Mouse (Mus musculus): Measurements from ENCODE around the gene Tex22. TPM values are rescaled to one million over a fixed set of nuclear protein-coding genes. Genes with fewer than 3 reads are reported as not detected.
A peak's percentile ranks its signal among the peaks of the same experiment; 100 is the strongest.

Tex22 gene
- polyA plus RNA-seq, 1 experiment from 2014 or later: not detected

DNA sequence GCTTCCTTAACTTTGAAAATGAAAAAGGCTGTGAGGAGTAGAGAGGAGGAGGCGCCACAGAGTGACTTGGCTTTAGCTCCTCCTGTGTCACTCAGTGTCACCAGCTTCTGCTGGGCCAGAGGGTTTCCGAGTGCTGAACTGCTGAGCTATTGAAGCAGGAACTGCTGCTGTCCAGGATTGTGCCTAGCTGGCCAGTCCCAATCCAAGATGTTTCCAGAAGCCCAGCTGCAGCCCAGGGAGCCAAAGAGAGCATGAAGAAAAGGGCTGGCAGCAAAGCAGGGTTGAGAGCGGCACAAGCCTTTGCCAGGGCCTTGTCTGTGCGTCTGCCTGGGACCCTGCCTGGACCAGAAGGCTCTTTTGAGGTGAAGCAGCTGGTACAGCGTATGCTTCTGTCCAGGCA, 26.2 kb upstream of the Tex22 start:
- no peak for DNase-seq (ENCODE audit: low spot score)
- Histone ChIP-seq H3K4me1 (ENCODE audit: control insufficient read depth, insufficient read depth, low read length) (no peaks in the 10 kb centered on the region), H3K27ac (ENCODE audit: low read depth, low read length) (no peak overlapping the region), H3K36me3 (ENCODE audit: control insufficient read depth, insufficient read depth, low read length) (peaks cover 4% of the 10 kb centered on the region), H3K4me2 (ENCODE audit: low read depth) (no peak overlapping the region), H3K4me3 (ENCODE audit: low read depth, low read length) (no peak overlapping the region), H3K27me3 (ENCODE audit: control insufficient read depth, insufficient read depth, low read length) (no peaks in the 10 kb centered on the region), H3K9ac (ENCODE audit: low read length) (no peak overlapping the region), H3K9me3 (ENCODE audit: control insufficient read depth, low read length) (no peaks in the 10 kb centered on the region)
- no peak for ATAC-seq (ENCODE audit: insufficient read depth, low FRiP score, low TSS enrichment)
- 89% methylated on average over 5 of the region's 5 CpGs for WGBS

DNA sequence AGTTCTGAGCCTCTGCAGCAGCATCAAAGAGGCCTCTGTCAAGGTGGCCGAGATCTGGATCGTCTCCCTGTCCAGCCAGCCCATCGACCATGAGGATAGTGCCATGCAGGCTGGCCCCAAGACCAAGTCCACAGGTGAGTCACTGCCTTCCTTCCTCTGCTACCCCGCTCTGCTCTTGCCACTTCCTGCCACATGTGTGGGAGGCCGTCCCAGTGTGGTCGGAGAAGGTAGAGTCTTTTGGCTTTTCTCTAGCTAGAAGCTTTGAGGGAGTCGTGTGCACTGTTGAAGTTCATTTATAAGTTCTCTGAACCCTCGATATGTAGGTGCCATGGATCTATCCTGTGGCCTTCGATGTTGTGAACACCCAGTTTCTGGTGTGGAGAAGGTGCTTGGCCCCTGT, 24.5 kb upstream of the Tex22 start:
- H3K36me3 ChIP-seq (ENCODE audit: control insufficient read depth, insufficient read depth, low read length): peaks cover 7% of the 10 kb centered on the region
- no peaks in the 10 kb centered on the region for H3K9me3 ChIP-seq (ENCODE audit: control insufficient read depth, low read length)
- no peak for DNase-seq (ENCODE audit: low spot score)
- H3K27me3 ChIP-seq (ENCODE audit: control insufficient read depth, insufficient read depth, low read length): no peaks in the 10 kb centered on the region
- no peaks in the 10 kb centered on the region for H3K4me1 ChIP-seq (ENCODE audit: control insufficient read depth, insufficient read depth, low read length)
- no peak overlapping the region for H3K4me3 ChIP-seq (ENCODE audit: low read depth, low read length)
- no peak overlapping the region for H3K9ac ChIP-seq (ENCODE audit: low read length)
- H3K4me2 ChIP-seq (ENCODE audit: low read depth): no peak overlapping the region
- ATAC-seq (ENCODE audit: insufficient read depth, low FRiP score, low TSS enrichment): no peak
- H3K27ac ChIP-seq (ENCODE audit: low read depth, low read length): no peak overlapping the region
- 93% methylated on average over 9 of the region's 9 CpGs for WGBS

DNA sequence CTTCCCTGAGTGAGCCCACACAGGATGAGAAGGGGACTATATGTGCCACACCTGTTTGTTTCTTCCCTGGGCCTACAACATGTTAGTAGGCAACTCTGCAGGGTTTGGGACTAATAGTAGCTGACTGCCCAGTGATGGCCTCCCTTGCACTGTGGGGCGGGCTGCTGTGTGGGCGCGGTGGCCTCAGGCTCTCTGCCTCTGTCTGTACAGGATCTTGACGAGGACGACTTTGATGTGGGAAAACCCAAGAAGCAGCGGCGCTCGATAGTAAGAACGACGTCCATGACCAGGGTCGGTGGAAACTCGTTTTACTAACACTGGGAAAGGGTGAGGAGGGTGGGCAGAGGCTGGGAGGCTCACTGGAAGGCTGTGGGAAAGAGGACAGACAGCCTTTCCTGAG, 23.6 kb upstream of the Tex22 start:
- no peaks in the 10 kb centered on the region for H3K9me3 ChIP-seq (ENCODE audit: control insufficient read depth, low read length)
- H3K9ac ChIP-seq (ENCODE audit: low read length): no peak overlapping the region
- H3K4me1 ChIP-seq (ENCODE audit: control insufficient read depth, insufficient read depth, low read length): no peaks in the 10 kb centered on the region
- ATAC-seq (ENCODE audit: insufficient read depth, low FRiP score, low TSS enrichment) (no peak), DNase-seq (ENCODE audit: low spot score) (no peak)
- H3K27me3 ChIP-seq (ENCODE audit: control insufficient read depth, insufficient read depth, low read length): no peaks in the 10 kb centered on the region
- no peak overlapping the region for H3K27ac ChIP-seq (ENCODE audit: low read depth, low read length)
- H3K36me3 ChIP-seq (ENCODE audit: control insufficient read depth, insufficient read depth, low read length): peaks cover 7% of the 10 kb centered on the region
- no peak overlapping the region for H3K4me3 ChIP-seq (ENCODE audit: low read depth, low read length)
- 95% methylated on average over 12 of the region's 12 CpGs for WGBS
- H3K4me2 ChIP-seq (ENCODE audit: low read depth): no peak overlapping the region

DNA sequence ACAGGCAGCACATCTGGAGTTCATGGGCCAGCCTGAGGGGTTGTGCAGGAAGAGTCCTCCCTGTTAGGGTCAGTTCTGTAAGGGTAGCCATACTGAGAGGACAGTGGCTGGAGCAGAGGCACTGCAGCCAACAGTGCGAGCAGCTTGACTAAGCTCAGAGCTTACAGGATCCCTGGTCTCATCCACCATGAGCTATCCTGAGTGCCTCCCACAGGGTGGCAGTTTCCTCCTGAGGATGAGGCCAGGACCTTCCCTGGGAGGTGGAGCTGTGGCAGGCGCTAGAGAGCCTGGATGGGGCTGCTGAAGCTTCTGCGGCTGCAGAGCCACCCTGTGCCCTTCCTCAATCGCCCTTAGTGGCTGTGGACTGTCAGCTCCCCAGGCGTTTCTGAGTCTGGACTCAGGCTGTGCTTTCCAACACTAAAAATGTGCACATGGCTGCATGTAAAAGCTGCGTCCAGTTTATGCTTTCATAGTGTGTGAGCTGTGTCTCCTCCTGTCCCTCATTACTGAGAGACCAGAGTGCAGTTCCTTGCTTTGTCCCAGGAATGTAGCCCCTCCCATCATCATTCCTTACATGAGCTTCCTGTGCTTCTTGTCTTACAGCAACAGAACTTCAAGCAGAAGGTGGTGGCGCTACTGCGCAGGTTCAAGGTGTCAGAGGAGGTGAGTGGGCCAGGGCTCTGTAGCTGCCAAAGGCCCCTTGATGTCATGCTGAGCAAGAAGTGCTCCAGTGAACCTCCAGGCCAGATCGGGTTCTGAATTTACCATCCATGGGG, 22.5 kb upstream of the Tex22 start:
- H3K36me3 ChIP-seq (ENCODE audit: control insufficient read depth, insufficient read depth, low read length): peaks cover 7% of the 10 kb centered on the region

DNA sequence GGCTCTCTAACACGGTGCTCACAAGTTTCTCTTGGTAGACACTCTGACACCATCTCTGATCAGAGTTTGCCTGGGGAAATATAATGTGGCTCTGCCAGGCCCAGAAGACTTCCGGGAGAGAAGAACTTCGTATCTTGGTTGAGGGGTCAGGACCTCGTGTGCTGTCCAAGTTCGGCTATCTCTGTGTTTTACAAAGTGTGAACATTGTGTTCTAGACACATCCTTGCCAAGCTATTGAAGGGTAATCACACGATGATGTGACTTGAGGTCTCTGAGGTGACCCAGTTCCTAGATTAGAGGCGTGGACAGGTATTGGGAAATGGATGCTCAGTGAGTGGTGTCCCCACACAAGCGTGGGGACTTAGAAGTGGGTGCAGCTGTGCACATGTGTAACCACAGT, 18.2 kb upstream of the Tex22 start:
- Histone ChIP-seq H3K9me3 (ENCODE audit: control insufficient read depth, low read length) (no peaks in the 10 kb centered on the region), H3K27me3 (ENCODE audit: control insufficient read depth, insufficient read depth, low read length) (no peaks in the 10 kb centered on the region), H3K9ac (ENCODE audit: low read length) (no peak overlapping the region), H3K4me1 (ENCODE audit: control insufficient read depth, insufficient read depth, low read length) (no peaks in the 10 kb centered on the region), H3K36me3 (ENCODE audit: control insufficient read depth, insufficient read depth, low read length) (peaks cover 15% of the 10 kb centered on the region), H3K4me3 (ENCODE audit: low read depth, low read length) (no peak overlapping the region), H3K4me2 (ENCODE audit: low read depth) (no peak overlapping the region), H3K27ac (ENCODE audit: low read depth, low read length) (no peak overlapping the region)
- WGBS: 92% methylated on average over 8 of the region's 8 CpGs
- ATAC-seq (ENCODE audit: insufficient read depth, low FRiP score, low TSS enrichment) (no peak), DNase-seq (ENCODE audit: low spot score) (no peak)

More for the DNA sequence above, 22.5 kb upstream of the Tex22 start:
- Histone ChIP-seq H3K9me3 (ENCODE audit: control insufficient read depth, low read length) (no peaks in the 10 kb centered on the region), H3K4me3 (ENCODE audit: low read depth, low read length) (no peak overlapping the region), H3K27me3 (ENCODE audit: control insufficient read depth, insufficient read depth, low read length) (no peaks in the 10 kb centered on the region), H3K4me1 (ENCODE audit: control insufficient read depth, insufficient read depth, low read length) (no peaks in the 10 kb centered on the region), H3K27ac (ENCODE audit: low read depth, low read length) (no peak overlapping the region), H3K9ac (ENCODE audit: low read length) (peak overlapping the region; percentile 26; the same call in 1 of the 2 replicates), H3K4me2 (ENCODE audit: low read depth) (no peak overlapping the region)
- WGBS: 62% methylated on average over 9 of the region's 9 CpGs
- ATAC-seq (ENCODE audit: insufficient read depth, low FRiP score, low TSS enrichment): no peak
- no peak for DNase-seq (ENCODE audit: low spot score)

DNA sequence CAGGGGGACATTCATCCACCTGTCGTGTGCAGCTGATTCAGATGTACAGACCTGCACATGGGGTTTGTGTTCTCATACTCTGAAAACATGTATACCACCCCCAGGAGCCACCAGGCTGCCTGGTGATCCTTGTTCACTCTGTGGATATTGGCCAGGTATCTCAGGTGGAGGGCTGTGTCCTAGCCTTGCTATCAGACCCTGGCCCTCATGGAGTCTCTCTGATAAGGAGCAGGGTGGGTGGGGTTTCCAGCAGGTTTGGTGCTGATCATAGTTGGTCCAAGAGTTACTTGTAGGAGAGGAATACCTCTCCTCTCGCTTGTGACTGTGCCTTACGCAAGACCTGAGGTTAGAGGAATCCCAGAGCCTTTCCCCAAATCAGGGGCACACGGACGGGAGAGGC, 14.1 kb upstream of the Tex22 start:
- Histone ChIP-seq H3K9me3 (ENCODE audit: control insufficient read depth, low read length) (no peaks in the 10 kb centered on the region), H3K27ac (ENCODE audit: low read depth, low read length) (no peak overlapping the region), H3K4me2 (ENCODE audit: low read depth) (no peak overlapping the region), H3K9ac (ENCODE audit: low read length) (no peak overlapping the region), H3K4me3 (ENCODE audit: low read depth, low read length) (no peak overlapping the region), H3K4me1 (ENCODE audit: control insufficient read depth, insufficient read depth, low read length) (no peaks in the 10 kb centered on the region), H3K27me3 (ENCODE audit: control insufficient read depth, insufficient read depth, low read length) (no peaks in the 10 kb centered on the region), H3K36me3 (ENCODE audit: control insufficient read depth, insufficient read depth, low read length) (peaks cover 11% of the 10 kb centered on the region)
- WGBS: 90% methylated on average over 5 of the region's 5 CpGs
- no peak for ATAC-seq (ENCODE audit: insufficient read depth, low FRiP score, low TSS enrichment)
- no peak for DNase-seq (ENCODE audit: low spot score)

DNA sequence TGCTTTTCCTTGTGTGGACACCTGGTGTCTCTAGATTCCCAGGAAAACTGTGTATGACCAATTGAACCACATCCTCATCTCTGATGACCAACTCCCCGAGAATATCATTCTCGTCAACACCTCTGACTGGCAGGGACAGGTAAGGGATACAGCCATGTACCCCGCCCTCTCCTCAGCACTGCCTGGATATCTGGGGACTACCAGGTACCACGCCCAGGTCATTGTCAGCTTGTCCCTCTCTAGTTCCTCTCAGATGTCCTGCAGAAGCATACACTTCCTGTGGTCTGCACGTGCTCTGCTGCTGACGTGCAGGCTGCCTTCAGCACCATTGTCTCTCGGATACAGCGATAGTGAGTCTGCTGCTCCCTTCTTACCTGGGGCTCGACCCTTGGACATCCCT, 12.7 kb upstream of the Tex22 start:
- Histone ChIP-seq H3K9me3 (ENCODE audit: control insufficient read depth, low read length) (no peaks in the 10 kb centered on the region), H3K27ac (ENCODE audit: low read depth, low read length) (no peak overlapping the region), H3K4me2 (ENCODE audit: low read depth) (no peak overlapping the region), H3K36me3 (ENCODE audit: control insufficient read depth, insufficient read depth, low read length) (peaks cover 11% of the 10 kb centered on the region), H3K27me3 (ENCODE audit: control insufficient read depth, insufficient read depth, low read length) (no peaks in the 10 kb centered on the region), H3K4me3 (ENCODE audit: low read depth, low read length) (no peak overlapping the region), H3K4me1 (ENCODE audit: control insufficient read depth, insufficient read depth, low read length) (no peaks in the 10 kb centered on the region), H3K9ac (ENCODE audit: low read length) (no peak overlapping the region)
- 88% methylated on average over 9 of the region's 9 CpGs for WGBS
- no peak for DNase-seq (ENCODE audit: low spot score)
- ATAC-seq (ENCODE audit: insufficient read depth, low FRiP score, low TSS enrichment): no peak

DNA sequence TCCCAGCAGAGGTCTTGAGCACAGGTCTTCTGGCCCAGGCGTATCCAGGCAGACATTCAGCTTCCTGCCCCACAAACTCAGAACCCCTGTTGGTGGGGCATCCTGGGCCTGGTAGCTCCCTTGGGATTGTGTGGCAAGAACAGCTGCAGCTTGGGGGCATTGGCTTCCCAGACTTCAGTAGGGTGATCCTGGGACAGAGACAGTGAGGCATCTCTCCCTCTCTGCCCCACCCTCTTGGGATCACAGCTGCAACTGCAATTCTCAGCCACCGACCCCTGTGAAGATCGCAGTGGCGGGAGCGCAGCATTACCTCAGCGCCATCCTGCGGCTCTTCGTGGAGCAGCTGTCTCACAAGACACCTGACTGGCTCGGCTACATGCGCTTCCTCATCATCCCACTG, 12.1 kb upstream of the Tex22 start:
- ATAC-seq (ENCODE audit: insufficient read depth, low FRiP score, low TSS enrichment) (no peak), DNase-seq (ENCODE audit: low spot score) (no peak)
- WGBS: 82% methylated on average over 10 of the region's 10 CpGs
- no peak overlapping the region for H3K4me3 ChIP-seq (ENCODE audit: low read depth, low read length)
- H3K36me3 ChIP-seq (ENCODE audit: control insufficient read depth, insufficient read depth, low read length): peaks cover 11% of the 10 kb centered on the region
- no peaks in the 10 kb centered on the region for H3K4me1 ChIP-seq (ENCODE audit: control insufficient read depth, insufficient read depth, low read length)
- H3K9me3 ChIP-seq (ENCODE audit: control insufficient read depth, low read length): no peaks in the 10 kb centered on the region
- H3K27me3 ChIP-seq (ENCODE audit: control insufficient read depth, insufficient read depth, low read length): no peaks in the 10 kb centered on the region
- no peak overlapping the region for H3K27ac ChIP-seq (ENCODE audit: low read depth, low read length)
- no peak overlapping the region for H3K9ac ChIP-seq (ENCODE audit: low read length)
- H3K4me2 ChIP-seq (ENCODE audit: low read depth): no peak overlapping the region

DNA sequence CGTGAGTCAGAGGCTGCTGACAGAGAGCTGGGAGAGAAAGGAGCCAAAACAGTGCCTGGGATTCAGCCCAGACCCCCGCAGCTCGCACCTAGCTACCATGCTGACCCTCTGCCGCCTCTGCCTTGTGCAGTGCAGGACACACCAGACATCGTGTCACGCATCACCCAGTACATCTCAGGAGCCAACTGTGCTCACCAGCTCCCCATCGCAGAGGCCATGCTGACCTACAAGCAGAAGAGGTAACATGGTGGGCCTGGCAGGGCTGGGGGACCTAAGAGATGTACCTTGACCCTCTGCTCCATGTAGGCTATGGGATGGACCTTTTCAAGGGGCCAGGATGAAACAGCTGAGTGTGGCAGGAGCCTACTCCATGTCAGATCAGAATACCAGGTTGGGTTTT, 10.6 kb upstream of the Tex22 start:
- Histone ChIP-seq H3K27ac (ENCODE audit: low read depth, low read length) (no peak overlapping the region), H3K4me3 (ENCODE audit: low read depth, low read length) (no peak overlapping the region), H3K9ac (ENCODE audit: low read length) (no peak overlapping the region), H3K4me2 (ENCODE audit: low read depth) (no peak overlapping the region), H3K9me3 (ENCODE audit: control insufficient read depth, low read length) (no peaks in the 10 kb centered on the region), H3K4me1 (ENCODE audit: control insufficient read depth, insufficient read depth, low read length) (no peaks in the 10 kb centered on the region), H3K27me3 (ENCODE audit: control insufficient read depth, insufficient read depth, low read length) (no peaks in the 10 kb centered on the region), H3K36me3 (ENCODE audit: control insufficient read depth, insufficient read depth, low read length) (peaks cover 7% of the 10 kb centered on the region)
- 100% methylated on average over 7 of the region's 7 CpGs for WGBS
- DNase-seq (ENCODE audit: low spot score): no peak
- no peak for ATAC-seq (ENCODE audit: insufficient read depth, low FRiP score, low TSS enrichment)
